Mouse (Mus musculus) cerebellum, adult 11 months (tissue): Measurements from ENCODE around the gene Fry.

ENCODE experiments used
- DNase-seq: peaks from one replicate; pipeline ENCODE4 v3.0.0; 2022

The Fry gene

DNA sequence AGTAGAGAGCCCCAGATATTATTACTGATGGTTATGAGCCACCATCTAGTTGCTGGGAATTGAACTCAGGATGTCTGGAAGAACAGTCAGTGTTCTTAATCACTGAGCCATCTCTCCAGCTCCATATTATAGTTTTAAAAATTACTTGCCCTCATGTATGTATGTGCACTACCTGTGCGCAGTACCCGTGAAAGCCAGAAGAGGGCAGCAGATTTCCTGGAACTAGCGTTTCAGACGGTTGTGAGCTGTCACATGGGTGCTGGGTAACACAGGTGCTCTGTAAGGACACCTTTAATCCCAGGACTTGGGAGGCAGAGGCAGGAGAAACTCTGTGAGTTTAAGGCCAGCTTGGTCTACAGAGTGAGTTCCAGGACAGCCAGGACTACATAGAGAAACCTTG, 111.3 kb downstream of the Fry start:
- DNase-seq, result no peak

- DNase-seq, result no peak
These were observed 114.0 kb downstream of the Fry start for GRCm38 (mm10) chr5:150232159-150233150.

GRCm38 (mm10) chr5:150233154-150233886, 114.9 kb downstream of the Fry start:
- DNase-seq, result peak; percentile 77

DNA sequence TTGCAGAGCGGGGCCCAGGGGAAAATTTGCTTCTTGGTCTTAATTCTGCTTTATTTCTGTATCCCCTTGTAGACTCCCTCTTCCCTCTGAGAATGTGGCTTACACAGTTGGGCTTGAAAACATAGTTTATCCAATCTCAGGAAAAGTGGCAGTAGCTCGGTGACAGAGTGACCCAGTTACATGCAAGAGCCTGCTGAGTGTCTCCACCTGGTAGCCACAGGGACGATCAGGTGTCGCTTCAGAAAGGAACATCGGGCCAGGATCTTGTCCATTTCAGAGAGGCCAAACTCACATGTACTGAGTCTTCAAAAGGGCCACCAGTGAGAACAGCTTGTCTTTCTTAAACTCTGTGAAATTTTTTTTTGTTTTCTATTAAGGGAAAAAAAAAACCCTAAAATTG, 117.5 kb downstream of the Fry start:
- DNase-seq, result peak; percentile 63

DNA sequence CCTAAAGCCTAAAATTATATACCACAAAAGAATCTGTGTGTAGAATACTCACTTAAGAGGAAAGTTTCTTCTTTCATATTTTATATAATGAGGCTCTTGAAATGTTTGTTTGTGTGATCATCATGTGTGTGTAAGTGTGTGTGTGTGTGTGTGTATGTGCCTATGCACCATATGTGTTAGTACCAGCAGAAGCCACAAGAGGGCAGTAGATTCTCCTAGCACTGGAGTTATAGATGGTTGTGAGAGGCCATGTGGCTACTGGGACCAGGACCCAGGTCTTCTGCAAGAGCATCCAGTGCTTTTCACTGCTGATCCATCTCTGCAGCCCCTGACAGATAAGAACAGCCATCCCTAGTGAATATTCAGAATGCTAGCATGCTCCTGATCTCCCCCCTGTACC, 118.2 kb downstream of the Fry start:
- DNase-seq, result no peak

DNA sequence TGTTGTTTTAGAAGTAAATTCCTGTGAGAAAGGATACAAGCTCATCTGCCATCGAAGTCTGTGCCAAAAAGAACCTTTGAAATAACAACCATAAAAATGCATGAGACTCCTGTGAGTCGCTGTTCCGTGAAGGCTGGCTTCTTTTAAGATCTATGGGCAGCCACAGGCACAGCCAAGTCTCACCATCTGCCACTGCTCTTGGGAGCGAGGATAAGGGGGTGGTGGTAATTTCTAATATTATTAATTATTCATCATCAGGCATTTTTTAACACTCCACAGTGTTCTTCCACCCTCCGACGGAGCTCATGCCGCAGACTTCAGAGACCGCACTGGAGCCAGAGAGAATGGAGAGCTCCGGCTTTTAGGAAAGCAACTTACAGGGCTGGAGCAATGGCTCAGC, 123.2 kb downstream of the Fry start:
- DNase-seq, result no peak

GRCm38 (mm10) chr5:150246737-150247136, 128.3 kb downstream of the Fry start:
- no peak for DNase-seq

DNA sequence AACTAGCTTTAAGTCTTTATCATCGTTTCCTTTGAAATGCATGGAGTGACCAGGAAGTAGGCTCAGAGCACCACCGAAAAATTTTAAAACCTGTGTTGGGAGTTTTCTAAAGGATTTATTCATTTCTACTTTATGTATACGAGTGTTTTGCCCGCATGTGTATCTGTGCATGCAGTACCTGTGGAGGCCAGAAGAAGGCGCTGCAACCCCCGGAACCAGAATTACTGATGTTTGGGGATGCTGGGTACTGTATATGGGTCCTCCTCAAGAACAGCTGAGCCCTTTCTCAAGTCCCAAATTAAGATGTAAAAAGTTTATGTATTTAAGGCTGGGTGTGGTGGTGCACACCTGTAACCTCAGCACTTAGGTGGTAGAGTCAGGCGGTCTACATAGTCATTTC, 139.3 kb downstream of the Fry start:
- DNase-seq, result no peak

DNA sequence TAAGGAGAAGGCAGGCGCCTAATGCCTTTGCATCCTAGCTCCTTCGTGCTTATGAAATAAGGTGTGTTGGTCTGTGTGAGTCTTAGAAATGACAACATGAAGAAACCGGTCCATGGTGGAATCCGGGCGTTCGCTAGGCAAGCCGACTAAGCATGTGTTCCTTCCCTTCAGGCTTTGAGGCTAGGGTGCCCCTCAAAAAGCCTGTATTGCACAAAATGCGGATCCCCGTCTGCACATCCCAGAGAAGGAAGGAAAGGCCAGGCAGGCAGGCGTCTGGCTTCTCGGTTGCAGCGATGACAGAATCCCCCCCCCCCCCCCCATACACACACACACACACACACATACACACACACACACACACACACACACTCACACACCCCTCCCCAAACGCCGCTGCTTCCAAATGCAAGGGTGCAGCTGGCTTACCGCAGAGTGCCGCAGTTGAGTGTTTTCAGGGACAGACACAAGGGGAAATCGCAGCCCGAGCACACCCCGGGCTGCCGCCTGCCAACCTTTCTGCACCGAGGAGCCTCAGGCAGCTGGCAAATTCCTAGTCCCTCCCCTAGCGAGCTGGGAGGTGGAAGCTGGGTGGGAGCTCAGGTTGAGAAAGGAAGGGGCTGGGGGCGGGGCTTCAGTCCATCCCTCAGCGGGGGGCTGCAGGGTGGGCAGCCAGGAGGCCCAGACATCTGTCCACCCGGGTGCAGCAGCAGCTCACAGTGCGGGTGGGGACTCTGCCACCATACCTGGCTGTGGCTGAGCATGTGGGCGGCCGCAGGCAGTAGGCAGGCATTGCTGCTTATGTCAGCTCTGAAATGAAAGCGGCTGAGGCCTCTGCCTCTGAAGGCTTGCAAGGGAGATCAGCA, 141.0 kb downstream of the Fry start:
- peak; percentile 80 for DNase-seq

DNA sequence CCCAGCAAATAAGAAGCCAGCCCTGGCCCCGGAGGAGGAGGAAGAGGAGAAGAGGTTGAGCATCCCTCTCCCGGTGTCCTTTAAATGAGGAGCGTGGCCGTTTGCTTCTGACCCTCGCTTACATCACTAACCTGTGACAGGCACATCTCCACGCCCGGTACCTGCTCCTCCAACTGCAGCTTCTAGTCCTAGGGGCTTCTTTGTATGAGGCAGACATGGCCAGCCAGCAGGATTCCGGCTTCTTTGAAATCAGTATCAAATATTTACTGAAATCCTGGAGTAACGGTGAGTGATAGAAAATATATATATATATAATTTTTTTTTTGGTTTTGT, 141.6 kb downstream of the Fry start:
- DNase-seq, result no peak

- DNase-seq, result no peak
These were observed 142.9 kb downstream of the Fry start for GRCm38 (mm10) chr5:150261361-150261760.

DNA sequence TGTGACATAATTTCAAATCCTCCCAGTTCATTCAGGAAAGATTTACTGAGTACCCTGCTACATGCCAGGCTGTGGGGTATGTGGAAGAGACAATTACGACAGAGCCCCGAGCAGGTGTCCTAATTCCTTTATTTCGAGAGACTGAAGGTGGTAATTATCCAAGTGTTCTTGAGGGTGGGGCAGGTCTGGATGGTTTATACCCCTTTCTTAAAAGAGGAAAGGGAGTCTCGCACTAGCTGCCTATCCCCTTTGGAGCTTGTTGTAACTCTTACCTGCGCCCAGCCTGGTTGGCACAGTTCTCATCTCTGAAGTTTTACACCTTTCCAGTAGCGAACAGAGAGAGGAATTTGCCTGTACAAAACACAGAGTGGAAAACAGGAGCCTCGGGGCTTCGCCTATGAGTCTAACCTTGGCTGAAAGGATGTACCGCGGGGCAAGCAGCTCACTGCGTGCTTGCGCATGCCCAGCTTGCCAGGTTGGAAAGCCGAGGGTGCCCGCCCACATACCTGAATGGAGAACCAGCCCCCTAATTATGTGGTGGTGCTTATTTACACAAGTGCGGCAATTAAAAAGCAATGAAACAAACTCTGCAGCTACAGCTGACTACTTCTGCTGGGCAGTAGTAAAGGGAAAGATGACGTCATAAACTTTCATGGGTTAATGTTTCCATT, 143.7 kb downstream of the Fry start:
- peak; percentile 54 for DNase-seq

DNA sequence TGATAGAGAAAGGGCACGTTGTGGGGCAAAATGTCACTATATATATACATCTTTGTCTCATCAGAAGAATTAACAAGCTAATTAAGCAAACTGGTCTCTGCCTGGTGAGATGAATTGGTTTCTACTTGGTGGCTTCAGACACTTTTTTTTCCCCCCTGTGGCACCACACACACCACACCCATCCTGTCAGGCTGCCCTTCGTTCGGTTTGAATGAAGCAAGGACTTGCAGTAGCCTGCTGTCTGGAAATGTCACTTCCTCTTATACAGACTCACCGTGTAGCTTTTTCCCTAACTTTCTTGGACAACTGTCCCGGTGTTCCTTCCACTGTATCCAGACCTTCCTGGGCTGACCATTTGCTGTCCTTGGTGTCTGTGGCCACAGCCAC, 144.3 kb downstream of the Fry start:
- no peak for DNase-seq

GRCm38 (mm10) chr5:150263162-150263561, 144.7 kb downstream of the Fry start:
- no peak for DNase-seq

DNA sequence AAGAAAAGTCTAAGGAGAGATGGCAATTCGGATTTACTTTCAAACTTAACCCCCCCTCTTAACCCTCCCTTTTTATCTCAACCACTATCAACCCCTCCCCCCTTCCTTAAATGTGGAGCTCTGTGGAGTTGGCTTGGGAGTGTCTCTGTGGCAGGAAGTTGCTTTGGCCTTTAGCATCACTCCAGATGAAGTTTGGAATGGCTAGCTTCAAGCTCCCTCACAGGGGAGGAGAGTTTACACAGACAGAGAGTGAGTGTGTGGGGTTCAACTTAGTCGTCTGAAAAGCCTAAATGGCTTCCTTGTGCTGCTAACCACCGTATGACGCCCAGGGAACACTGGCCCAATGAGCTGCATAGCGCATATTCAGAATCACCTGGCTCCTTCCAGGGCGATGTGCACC, 145.2 kb downstream of the Fry start:
- DNase-seq, result no peak

DNA sequence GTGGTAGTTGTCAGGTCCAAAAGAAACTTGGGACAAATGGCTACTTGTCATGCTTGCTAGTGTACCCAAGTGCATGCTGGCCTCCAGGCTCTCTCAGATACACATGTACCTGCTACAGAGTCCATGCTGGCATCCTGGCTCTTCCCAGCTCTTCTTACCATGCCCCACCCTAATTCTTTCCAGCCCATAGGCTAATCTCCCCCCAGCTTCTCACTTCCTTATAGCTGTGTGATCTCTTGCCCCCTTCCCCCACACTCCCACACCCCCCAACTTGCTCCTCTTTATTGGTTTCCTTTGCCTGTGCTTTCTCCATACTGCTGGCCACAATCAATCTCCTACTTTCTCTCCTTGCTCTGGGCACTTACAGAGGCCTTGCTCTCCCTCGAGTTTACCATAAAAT, 146.6 kb downstream of the Fry start:
- no peak for DNase-seq

DNA sequence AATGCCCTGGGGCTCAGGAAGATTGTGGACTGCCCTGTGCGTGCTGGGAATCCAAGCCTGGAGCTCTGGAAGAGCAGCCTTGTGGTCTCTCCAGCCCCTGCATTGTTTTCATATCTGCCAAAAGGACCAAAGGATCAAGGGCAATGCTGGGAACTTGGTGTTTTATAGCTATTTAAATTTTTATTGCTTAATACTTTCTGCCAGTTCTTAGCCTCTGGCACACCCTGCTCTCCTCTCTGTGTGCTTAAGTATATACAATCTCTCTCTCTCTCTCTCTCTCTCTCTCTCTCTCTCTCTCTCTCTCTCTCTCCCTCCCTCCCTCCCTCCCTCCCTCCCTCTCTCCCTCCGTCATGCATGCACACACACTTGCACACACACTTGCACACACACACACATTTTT, 147.5 kb downstream of the Fry start:
- no peak for DNase-seq

DNA sequence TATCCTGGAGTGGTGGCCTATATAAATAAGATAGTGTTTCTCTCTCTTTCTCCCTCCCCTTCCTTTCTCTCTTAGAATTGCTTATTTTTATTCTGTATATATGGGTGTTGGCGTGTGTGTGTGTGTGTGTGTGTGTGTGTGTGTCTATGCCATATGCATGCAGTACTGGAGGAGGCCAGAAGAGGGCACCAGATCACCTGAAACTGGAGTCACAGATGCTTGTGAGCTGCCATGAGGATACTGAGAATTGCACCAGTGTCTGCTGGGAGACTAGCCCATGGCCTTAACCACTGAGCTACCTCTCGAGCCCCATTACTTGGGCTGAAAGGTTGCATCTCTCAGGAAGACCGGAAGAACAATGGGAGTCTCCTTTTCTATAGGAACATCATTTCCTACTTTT, 149.8 kb downstream of the Fry start:
- no peak for DNase-seq

DNA sequence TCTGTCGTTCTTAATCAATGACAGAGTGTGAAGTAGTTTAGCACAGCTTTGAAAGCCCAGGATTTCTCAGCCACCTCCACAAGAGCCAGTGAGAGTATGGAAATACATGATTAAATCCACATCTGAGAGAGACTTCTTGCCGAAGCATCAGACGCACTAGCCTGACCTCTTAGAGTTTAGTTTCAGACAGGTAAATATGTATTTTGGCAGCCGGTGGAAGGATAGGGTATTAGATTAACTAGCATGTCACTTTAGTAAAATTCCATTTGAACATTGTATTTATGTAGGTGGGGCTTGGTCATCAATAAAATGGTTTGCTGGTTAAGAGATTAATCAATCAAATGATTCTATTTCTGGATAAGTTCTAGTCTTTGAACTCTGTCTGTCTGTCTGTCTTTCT, 152.0 kb downstream of the Fry start:
- no peak for DNase-seq

DNA sequence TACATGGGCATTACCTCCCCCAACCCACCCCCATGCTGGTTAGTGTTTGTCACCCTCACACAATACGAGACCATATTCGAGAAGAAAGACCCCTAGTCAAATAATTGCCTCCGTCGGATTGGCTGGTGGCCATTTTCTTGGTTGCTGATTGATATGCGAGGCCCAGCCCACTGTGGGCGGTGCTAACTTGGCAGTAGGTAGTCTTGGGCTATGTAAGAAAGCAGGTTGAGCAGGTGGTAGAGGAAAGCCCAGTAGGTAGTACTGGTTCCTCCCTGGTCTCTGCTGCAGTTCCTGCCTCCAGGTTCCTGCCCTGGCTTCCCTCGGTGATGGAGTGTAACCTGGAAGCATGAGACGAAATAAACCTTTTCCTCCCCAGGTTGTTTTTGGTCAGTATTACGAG, 153.7 kb downstream of the Fry start:
- DNase-seq, result no peak

DNA sequence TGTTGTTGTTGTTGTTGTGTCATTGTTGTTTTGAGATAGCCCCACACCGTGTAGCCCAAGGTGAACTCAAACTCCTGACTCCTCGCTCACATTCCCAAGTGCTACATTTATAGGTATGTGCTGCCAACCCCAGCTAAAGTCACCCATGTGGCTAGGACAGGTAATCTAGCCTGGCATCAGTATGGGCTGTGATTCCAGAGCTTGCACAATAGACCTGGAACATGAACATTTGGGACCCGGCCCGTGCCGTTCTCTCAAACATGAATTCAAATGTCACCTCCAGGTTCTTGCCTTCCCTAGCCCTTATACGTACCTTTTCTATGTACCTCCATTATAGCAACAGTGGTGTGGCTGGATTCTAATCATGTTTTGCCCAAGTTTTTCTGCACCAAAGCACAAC, 156.9 kb downstream of the Fry start:
- no peak for DNase-seq

GRCm38 (mm10) chr5:150276611-150277010, 158.2 kb downstream of the Fry start:
- no peak for DNase-seq

- DNase-seq, result no peak
These were observed 160.9 kb downstream of the Fry start for GRCm38 (mm10) chr5:150279387-150279786.
